Mouse (Mus musculus): ENCODE results near the gene Muc5ac.

DNA sequence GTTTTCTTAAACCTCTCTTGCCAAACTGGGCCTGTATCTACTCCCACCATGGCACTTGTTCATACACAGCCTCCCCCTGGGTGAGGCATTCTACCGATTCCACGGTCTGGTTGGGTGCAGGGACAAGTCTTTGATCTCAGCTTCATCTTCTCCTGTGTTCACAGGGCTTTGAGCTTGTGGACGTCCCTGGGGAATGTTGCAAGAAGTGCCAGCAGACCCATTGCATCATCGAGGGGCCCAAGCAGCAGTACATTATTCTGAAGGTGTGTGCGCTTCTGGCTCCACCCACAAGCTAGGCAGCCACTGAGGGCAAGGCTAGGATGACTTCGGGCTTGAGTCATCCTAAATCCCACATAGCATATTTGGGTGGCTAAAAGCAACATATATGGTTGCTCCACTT lies 36.3 kb upstream of the Muc5ac start:
- no peak for TF ChIP-seq POLR2A (IDR thresholded peaks at IDR 0.05; ENCODE audit: borderline replicate concordance, low read depth, low read length)
- TF ChIP-seq CTCF (IDR thresholded peaks at IDR 0.05; ENCODE audit: low read depth, low read length): no peak
